Mouse (Mus musculus) frontal cortex, postnatal 25 days (tissue): Measurements from ENCODE around the gene Pear1.

Experiments
- DNase-seq, 2 experiments: peaks; one replicate each; pipeline ENCODE4 v3.0.0; 2022; ENCODE audit warnings: low spot score in 2 of 2

The Pear1 gene

GRCm38 (mm10) chr3:87809322-87809962 lies 14.7 kb downstream of the Pear1 start:
- DNase-seq: no peak

GRCm38 (mm10) chr3:87804038-87804677 lies 19.9 kb downstream of the Pear1 start:
- no peak for DNase-seq

GRCm38 (mm10) chr3:87801681-87802080 lies 22.4 kb downstream of the Pear1 start:
- DNase-seq: no peak

- DNase-seq: no peak
Measured at GRCm38 (mm10) chr3:87796736-87797334, 27.3 kb downstream of the Pear1 start, which contains the start of gene Insrr. Gene Insrr (plus strand): TSS chr3:87796951.

- DNase-seq: peak; percentile 22 to 30
Measured at GRCm38 (mm10) chr3:87795336-87796277, 28.5 kb downstream of the Pear1 start.

- DNase-seq: no peak
Measured at GRCm38 (mm10) chr3:87794922-87795325, 29.2 kb downstream of the Pear1 start, which contains the start of gene Ntrk1. Gene Ntrk1 (minus strand): TSS chr3:87795162.

- DNase-seq: no peak
Measured at GRCm38 (mm10) chr3:87789768-87790167, 34.3 kb downstream of the Pear1 start.

- DNase-seq: no peak
Measured at GRCm38 (mm10) chr3:87789248-87789647, 34.9 kb downstream of the Pear1 start.

GRCm38 (mm10) chr3:87785626-87786214 lies 38.4 kb downstream of the Pear1 start:
- DNase-seq: no peak

GRCm38 (mm10) chr3:87785156-87785555 lies 39.0 kb downstream of the Pear1 start:
- DNase-seq: no peak

- DNase-seq: no peak
Measured at GRCm38 (mm10) chr3:87783282-87784023, 40.7 kb downstream of the Pear1 start.

- no peak for DNase-seq
Measured at GRCm38 (mm10) chr3:87779086-87779485, 45.0 kb downstream of the Pear1 start.

- DNase-seq: no peak
Measured at GRCm38 (mm10) chr3:87778283-87778682, 45.8 kb downstream of the Pear1 start.

- DNase-seq: no peak
Measured at GRCm38 (mm10) chr3:87771088-87771487, 53.0 kb downstream of the Pear1 start.

- DNase-seq: no peak
Measured at GRCm38 (mm10) chr3:87770280-87770679, 53.8 kb downstream of the Pear1 start.

- no peak for DNase-seq
Measured at GRCm38 (mm10) chr3:87769506-87769905, 54.6 kb downstream of the Pear1 start.

- peak; percentile 34 to 41 for DNase-seq
Measured at GRCm38 (mm10) chr3:87768844-87769243, 55.3 kb downstream of the Pear1 start.

- DNase-seq: no peak
Measured at GRCm38 (mm10) chr3:87768431-87768830, 55.7 kb downstream of the Pear1 start.

- no peak for DNase-seq
Measured at GRCm38 (mm10) chr3:87767764-87768163, 56.3 kb downstream of the Pear1 start.

- DNase-seq: no peak
Measured at GRCm38 (mm10) chr3:87766284-87766667, 57.8 kb downstream of the Pear1 start.
